Mouse (Mus musculus) cerebellum, adult 11-12 months (tissue): ENCODE data around the gene Gpr88.
"Not testable (repeated sequence)": the region's sequence is repeated elsewhere in the genome, so short reads cannot be mapped to it uniquely, and the experiment has no call there.

Source experiments
- DNase-seq: peaks from one replicate; pipeline ENCODE4 v3.0.0; 2022

The Gpr88 gene

DNA sequence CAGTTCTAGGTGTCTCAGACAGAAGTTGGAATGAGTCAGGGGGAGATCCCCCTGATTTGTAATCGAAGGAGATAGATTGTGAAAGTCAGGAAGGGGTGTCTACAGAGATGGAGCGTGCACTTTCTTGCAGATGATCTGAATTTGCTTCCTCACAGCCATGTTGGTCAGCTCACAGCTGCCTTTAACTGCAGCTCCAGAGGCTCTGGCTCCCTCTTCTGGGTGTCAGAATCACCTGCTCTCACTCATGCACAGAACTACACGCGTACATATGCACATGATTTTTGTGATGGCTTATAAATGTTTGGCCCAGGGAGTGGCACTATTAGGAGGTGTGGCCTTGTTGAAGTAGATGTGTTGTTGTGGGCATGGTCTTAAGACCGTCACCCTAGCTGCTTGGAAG, 15.8 kb downstream of the Gpr88 start:
- DNase-seq, result no peak

DNA sequence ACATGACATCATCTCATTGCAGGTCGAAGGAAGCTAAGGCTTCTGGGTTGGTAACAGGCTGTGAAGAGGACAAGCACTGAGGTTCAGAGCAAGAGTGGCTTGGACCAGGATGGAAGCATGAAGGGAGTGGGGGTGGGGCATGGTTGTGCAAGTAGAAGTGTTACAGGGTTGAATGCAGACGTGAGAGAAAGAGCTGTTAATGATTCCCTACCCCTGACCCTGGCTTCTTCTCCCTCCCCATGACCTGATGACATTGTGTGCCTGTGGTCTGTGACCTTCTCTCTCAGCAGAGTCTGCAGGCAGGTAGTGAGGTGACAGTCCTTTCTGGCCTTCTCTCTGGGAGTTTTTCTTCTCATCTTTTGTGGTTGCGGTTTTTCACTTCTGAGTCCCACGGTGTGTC, 16.4 kb downstream of the Gpr88 start:
- DNase-seq, result no peak

DNA sequence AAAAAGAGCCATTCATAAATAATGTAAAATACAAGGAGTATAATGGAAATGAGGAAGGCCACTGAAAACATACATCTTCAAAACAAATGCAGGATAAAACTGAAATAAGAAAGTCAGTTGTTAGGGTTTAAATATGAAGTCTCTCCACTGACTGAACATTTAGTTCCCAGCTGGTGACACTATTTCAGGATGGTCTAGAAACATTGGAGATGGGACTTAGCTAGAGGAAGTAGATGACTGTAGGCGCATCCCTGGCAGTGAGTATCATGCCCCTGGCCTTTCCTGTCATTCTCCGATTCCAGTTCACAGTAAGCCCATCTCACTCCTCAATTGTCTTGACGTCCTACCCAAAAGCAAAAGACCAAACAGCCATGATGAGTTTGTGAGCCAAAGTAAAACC, 19.8 kb downstream of the Gpr88 start:
- no peak for DNase-seq

DNA sequence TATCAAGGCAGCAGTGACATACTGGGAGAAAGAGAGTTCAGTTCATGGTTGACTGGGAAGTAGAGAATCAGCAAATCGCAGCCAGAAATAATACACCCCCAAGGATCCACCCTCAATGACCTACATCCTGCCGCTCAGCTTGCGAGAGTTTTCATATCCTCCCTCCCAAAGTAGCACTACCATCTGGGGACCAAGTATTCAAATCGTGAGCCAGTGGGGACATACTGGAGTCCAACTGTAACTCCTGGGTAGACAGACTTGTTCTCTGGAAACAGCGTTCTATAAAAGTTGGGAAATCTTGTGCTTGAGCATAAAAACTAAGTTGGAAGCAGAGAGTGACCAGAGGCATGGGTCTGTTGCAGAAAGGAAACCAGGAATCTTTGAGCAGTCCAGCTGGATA, 20.5 kb downstream of the Gpr88 start:
- no peak for DNase-seq

DNA sequence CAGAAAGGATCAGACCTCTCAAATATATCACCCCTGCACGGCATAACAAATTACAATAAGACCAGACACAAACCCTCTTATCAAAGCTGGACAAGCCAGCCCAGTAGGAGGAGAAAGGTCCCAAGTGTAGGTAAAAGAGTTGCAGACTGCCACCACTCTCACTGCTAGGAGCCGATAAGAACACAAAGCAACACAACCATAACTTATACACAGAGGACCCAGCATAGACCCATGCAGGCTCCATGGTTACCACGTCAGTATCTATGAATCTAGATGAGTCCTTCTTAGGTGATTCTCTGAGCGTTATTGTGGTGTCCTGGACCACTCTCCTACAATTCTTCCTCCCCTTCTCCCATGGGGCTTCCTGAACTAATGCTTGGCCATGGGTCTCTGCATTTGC, 24.0 kb downstream of the Gpr88 start:
- no peak for DNase-seq

DNA sequence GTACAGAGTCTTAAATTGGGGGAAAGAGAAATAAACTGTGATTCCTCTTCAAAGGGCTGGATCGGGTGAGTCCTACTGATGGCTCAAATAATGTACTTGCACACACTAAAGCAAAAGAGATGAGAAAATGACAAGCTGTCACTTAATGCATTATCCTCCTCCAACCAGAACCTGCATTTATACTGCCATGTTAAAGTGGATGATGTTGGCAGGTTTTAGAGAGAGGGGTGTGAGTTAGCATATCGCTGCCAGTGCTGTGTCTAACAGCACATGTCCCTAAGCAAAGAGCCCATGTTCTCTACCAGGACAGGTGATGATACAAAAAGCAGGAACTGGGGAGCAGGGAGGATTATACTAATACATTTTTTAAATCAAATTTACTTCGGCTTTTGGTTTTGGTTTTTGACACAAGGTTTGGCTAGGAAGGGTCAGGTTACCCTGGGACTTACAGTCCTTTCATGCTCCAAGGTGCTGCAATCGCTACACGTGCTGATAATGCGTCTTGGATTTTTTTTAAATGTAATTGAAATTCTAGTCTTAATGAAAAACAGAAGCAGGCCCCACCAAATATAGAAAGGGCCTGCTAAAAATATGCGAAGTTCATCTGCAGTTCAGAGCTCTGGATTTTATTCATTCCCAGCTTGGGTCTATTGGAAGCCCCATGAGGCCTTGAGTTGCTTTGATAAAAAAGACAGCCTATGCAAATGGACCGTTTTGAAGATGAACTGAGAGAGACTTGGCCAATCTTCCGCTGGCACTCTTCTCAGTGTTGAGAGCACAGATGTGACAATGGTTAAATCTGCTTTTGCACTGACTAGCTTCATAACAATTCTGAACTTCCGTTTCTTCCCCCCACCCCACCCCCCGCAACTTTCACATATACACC, 24.7 kb downstream of the Gpr88 start:
- no peak for DNase-seq

DNA sequence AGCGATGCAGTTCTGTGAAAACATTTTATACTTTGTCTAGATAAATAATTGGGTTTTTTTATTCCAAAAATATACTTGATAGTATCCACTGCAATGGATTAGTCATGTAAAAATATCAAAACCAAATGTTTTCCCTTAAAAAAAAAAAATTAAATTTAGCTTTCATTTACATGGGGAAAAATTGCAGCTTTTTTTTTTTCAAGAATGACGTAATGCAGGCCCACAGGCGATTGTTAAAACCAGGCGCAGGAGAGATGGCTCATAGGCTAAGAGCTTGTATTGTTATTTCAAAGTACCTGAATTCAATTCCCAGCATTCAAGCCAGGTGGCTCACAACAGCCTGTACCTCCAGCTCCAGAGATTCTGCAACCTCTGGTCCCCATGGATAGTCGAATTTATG, 25.9 kb downstream of the Gpr88 start:
- DNase-seq, result no peak

DNA sequence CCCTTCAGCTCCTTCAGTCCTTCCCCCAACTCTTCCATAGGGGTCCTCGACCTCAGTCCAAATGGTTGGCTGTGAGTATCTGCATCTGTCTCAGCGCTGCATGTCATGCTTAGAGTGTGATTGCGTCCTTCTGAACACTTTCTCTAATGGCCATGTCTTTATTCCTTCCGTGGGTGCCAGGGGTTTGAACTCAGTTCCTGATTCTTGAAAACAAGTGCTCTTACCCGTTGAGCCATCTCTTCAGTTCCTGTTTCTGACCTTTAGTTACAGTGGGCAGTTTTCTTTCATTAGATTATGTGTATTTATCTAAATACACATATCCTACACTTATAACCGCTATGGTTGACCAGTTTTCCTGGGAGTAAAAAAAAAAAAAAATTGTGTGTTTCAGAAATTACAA, 26.4 kb downstream of the Gpr88 start:
- DNase-seq, result no peak

DNA sequence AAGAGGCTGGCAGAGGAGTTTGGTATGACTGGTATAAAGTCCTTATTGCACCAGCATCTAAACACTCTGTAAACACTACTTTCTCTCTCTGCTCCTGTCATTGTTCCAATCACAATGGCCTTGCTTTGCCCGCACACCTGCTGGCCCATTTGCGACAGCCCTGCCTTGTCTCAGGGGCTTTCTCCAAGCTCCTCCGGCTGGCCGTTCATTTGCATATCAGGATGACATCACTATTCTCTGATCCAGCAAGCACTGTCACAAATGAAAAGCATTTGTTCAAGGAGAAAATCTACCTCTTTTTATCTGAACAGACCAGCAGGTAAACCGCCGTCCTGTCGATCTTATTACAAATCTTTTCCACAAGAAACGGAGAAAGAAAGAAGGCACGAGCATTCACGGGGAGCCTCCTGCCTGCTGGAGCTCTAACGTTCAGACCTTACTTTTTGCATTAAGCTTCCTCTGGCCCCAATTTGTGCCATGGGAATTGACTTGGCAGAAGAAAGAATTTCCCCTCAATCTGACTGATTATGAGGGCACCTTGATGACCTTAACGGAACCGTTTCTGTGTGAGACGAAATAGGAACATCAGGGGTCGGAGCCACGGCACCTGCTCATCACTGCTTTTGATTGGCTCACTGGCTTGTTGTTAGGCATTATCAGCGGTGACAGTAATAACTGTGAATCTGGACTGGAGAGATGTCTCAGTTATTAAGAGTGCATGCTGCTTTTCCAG, 30.6 kb downstream of the Gpr88 start:
- DNase-seq, result no peak

DNA sequence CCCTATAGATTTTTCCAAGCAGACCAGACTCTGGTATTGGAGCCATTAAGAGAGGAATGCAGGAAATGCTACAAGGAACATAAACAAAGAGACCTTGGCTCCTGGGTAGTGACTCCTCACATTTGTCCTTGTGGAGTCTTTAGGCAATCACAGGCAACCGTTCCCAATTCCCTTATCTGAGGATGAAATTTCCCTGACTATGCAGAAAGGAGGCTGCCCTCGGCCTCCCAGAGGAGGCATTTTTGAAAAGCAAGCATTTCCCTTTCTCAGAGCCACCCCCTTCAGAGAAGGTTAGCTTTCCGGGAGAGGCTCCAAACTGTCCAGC, 31.7 kb downstream of the Gpr88 start:
- DNase-seq, result no peak

DNA sequence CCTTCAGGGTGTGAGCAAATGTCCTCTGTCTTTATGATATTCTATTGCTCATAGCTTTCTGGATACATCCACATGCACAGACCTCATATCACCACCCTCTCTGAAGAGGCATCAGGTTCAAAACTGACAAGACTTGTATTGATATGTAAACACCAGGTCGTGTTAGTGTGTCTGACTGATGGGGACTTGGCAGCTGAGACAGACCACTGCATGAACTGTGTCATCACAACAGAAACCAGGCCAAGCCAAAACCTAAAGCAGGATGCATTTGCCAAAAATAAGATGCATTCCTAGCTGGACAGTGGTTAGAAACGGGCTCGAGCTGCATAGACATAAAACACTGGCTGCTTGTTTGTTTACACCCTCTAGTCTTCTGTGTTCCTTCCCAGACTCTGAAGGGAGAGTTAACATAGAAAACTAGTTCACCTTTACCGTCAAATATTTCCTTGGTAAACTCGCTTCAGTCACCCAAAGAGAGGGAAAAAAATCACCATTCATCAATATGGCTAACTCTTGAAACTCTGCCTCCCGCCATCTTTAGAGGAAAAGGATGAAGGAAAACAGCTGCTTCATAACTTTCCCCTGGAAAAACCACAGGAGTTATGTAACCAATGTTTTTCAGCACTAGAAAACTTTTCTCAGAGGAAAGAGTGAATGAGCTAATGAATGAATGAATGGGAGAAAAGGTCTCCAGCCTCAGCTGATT, 32.2 kb downstream of the Gpr88 start:
- no peak for DNase-seq

DNA sequence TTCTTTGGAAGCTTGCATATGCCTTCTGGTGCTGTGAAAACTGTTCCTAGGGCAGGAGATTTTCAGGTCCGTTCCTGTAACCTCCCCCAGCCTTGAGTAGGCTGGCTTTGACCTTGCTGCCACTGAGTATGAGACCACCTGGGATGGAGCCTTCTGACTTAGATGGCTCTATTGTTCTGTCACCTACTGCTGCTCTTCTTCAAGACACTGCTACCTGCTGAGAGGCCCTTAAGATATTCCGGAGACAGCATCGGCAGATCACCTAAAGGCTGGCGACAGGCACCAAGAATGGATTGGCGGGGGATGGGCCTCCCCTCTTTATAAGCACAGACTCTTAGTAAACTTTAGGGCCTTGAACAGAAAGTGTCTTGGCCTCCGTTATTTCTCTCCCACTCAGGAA, 35.9 kb downstream of the Gpr88 start:
- not testable (repeated sequence) for DNase-seq

DNA sequence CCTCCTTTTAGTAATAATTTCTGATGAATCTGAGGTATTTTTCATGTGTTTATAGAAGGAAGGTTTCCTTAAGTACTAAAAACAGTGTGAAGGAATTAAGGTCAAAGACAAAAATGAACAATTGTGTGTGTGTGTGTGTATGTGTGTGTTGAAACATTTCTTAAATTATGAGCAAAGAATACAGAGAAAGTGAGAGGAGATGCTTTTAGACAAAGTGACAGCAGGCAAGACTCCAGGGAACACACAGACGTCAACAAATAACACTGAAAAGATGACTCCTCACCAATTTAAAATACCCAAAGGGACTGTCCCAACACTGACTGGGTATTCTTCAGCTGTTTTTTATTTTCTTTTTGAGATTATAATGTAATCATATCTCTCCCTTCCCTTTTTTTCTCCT, 37.0 kb downstream of the Gpr88 start:
- DNase-seq, result no peak

DNA sequence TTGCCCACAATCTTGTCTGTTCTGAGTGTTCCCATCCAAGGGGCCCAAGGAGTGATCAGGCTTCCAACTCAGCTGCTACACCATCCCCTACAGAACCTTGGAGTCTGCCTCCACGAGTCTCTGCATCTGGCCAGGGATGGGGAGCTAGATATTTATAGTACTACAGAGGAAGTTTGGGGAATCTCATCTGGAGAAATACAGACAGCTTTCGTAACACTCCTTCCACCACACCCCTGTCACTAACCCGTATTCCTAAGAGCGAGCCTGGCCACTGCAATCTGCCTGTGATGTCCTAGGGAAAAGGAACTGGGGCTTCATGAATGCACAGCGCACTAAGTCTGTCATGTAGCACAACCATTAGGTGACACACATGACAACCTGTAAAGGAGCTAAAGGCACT, 41.7 kb downstream of the Gpr88 start:
- no peak for DNase-seq

DNA sequence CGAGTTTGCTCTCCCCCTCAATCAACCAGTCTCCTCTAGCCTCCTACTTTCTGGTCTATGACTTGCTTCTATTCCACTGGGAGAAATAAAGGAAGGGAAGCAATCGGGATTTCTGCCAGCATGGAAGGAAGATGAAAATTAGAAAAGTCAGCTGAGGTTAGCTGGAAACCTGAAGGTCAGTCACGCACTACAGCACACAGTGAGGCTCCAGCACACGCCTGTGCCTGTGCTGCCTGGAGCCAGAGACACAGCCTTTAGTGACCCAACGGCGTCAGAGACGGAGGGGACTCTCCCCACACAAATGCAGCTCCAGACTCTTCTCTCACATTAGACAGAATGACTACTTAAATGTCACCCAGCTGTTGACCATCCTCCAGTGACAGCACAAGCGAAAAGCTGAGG, 42.6 kb downstream of the Gpr88 start:
- DNase-seq, result no peak

DNA sequence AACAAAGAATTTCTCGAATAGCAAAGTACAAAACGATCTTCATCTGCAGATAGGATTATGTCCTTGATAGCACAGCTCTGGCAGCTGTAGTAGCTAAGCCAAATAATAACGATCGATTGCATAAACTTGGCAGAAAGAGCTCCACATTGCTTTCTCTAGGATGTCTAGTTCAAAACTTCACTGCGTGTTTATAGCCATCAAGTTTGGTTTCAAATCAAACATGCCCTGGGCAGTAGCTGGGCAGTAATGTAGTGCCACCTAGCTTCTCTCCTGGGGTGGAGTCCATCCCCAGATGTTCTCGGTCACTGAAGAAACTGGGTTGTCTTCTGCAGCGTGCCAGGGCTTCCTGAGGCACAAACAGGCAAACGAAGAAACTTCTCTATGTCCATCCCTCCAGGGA, 44.1 kb downstream of the Gpr88 start:
- no peak for DNase-seq

DNA sequence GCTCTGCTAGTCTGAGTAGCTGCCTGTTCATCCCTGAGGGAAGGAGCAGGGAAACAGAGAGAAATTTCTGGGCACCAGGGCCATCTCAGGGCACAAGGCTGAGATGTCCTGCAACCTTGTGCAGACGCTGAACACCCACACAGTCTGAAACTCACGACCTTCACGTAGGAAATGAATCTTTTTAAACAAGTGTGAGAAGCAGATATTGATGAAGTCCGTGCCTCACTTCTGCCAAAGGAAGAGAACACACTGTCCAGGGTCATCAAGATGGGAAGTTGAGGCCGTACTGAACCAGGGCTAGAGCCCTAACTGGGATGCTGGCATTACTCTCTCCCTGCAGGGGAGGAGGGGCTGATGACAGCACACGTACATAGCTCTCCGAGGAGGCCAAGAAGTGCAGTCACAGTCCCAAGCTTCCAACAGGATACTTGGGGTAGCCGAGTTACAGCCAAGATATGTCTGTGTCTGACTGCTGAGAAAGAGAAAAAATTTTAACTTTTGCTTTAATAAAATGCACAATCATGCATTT, 46.9 kb downstream of the Gpr88 start:
- DNase-seq, result no peak

DNA sequence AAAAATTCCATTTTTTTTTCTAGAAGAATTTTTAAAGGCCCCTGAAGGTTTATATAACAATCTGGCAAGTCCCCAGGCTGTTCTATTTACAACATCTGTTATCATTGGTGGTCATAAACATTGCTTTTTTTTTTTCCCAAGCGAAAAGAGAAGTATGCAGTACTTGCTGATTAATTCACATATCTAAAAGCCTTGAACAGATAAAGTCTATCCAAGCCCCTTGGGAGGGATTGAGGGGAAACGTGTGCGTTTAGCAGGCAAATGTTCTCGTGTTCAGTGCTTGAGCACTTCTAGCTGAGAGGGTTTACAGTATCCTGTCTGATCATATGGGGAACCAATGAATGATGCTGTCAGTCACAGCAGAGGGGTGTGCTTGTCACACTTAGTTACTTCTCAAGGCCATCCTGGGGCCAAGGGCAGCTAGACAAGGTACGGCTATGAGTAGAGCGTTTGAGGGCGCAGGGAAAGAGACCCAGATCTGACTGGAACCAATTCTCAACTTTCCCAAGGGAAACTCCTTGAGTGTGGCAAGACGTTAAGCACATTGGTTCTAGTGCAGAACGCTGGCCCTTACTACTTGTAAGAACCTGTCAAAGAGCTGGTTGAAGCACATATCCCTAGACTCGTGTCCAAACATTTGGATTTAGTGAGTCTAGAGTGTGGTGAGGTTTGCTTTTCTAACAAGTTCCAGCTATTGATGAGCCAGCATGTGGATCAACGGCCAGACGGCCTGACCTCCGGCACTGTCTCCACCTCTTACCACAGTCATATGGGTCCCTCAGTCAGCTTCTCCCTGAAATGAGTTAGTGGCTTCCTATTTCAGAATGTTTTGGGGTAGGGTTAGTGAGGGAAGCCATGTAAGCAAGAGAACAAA, 47.7 kb downstream of the Gpr88 start:
- DNase-seq, result no peak

DNA sequence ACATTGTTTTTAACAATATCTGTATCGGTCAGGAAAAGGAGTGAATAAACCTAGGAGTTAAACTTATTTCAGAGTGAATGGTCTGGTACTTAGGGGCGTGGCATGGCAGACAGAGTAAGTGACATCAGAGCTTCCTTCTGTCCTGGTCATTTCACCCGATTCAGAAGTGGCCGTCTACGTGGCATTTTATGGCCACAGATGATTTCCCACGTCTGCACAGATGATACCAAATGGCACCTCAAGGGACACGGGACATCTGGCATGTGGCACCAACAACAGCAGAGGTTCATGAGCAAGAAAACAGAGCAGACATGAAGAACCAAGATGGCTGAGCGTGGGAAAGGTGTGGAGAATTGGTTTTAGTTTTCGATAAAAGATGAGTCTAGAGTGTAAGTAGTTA, 48.7 kb downstream of the Gpr88 start:
- DNase-seq, result no peak

DNA sequence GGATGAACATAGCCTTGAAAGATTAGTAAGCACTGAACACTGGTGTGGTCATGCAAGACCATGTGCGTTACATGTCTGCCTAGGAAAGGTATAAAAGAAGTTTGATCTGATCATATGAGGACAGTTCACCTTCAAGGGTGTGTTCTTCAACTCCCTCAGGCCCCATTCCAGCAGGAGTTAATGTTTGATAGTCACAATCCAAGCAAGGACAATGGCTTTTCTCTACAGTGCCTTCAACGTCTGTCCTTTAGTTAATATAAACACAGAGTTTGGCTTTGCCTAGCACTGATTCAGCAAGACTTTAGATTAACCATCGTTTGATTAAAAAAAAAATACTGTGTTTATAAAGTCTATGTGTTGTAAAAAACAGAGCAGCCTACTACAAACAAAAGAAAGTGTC, 49.4 kb downstream of the Gpr88 start:
- DNase-seq, result no peak

DNA sequence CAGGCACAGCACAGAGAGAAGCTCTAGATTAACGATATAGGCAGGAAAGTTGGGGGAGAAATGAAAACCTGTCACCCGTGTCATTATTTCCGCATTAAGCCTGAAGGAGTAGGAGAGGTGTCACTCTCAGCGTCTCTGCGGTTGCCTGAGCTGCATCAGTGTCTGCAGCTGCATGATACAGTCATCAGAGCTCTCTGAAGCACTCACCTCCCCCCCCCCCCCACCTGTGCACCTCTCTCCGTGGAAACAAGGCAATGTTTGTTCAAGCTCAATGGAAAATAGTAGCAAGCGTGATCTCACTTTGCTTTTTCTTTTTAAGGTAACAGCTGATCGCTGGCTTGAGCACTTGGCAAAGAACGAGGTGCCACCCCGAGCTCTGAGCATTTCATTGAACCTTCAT, 53.2 kb downstream of the Gpr88 start:
- no peak for DNase-seq
